Mouse (Mus musculus) ES-E14 (cell line): ENCODE measurements around the gene Selenoo.

ENCODE experiments used
- CHD2 ChIP-seq: IDR thresholded peaks from 2 replicates; pipeline ENCODE4 v1.6.1; 2014; ENCODE audit warnings: mild to moderate bottlenecking, low read depth, low read length, inconsistent platforms
- HCFC1 ChIP-seq: IDR thresholded peaks from 2 replicates; pipeline ENCODE4 v1.6.1; 2012; ENCODE audit warnings: low read length, inconsistent platforms, borderline replicate concordance; ENCODE audit not compliant: insufficient read depth
- MAFK ChIP-seq: IDR thresholded peaks from 2 replicates; pipeline ENCODE4 v1.6.1; 2014; ENCODE audit warnings: mild to moderate bottlenecking, low read depth, low read length, inconsistent platforms; ENCODE audit not compliant: insufficient read depth
- ZC3H11A ChIP-seq: IDR thresholded peaks from 2 replicates; pipeline ENCODE4 v1.6.1; 2012; ENCODE audit warnings: low read depth, mild to moderate bottlenecking, inconsistent platforms, low read length, borderline replicate concordance
- ZNF384 ChIP-seq: IDR thresholded peaks from 2 replicates; pipeline ENCODE4 v1.6.1; 2012; ENCODE audit warnings: low read depth, low read length, inconsistent platforms

DNA sequence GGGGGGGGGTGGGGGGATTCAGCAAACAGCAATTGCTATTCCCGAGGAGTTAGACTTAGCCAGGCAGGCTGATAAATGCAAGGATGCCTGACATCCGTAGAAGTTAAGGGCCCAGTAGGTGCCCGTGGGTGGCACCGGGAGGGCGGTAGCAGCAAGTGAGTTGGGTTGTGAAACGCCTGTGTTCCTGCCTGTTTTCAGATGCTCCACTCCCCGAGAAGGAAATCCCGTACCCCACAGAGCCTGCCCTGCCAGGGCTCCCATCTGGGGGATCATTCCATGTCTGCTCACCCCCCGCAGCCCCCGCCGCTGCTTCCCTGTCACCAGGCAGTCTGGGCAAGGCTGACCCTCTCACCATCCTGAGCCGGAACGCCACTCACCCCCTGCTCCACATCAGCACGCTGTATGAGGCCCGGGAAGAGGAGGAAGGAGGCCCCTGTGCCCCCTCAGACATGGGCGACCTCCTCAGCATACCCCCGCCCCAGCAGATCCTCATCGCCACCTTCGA lies 19.5 kb upstream of the Selenoo start:
- TF ChIP-seq ZC3H11A (no peak), CHD2 (no peak), HCFC1 (no peak), MAFK (no peak), ZNF384 (no peak)
